Mouse (Mus musculus) ES-Bruce4 (cell line): Measurements from ENCODE around the gene Dad1.

Source experiments
- CTCF ChIP-seq: IDR thresholded peaks from one replicate; pipeline ENCODE4 v1.8.1; 2011; ENCODE audit warnings: low read depth, low read length
- POLR2A ChIP-seq: IDR thresholded peaks from one replicate; pipeline ENCODE4 v1.8.1; 2011; ENCODE audit warnings: low read length; ENCODE audit not compliant: insufficient read depth

DNA sequence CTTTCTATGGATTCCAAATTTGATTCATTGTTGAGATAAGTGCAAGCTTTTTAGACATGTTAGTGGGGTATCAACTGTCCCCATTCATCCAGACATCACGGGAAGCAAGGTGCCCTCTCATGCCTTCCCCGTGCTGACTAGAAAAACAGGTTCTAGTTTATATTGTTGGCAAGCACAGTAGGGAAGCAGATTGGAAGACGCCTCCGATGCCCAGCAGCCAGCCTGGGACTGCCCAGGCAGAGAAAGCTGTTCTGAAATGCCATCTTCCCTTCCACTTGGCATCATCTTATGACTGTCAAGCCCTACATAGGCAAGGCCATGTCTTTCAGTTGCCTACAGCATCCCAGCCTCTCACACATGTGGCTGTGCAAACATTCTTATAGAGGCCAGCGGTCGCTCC is 50.7 kb downstream of the Dad1 start:
- TF ChIP-seq POLR2A (no peak), CTCF (no peak)
